Mouse (Mus musculus) spleen, adult 12 weeks (tissue): ENCODE results near the gene Ptprm.

Source experiments
- DNase-seq: peaks from one replicate; pipeline ENCODE4 v3.0.0; 2022; ENCODE audit warnings: low spot score

The Ptprm gene

DNA sequence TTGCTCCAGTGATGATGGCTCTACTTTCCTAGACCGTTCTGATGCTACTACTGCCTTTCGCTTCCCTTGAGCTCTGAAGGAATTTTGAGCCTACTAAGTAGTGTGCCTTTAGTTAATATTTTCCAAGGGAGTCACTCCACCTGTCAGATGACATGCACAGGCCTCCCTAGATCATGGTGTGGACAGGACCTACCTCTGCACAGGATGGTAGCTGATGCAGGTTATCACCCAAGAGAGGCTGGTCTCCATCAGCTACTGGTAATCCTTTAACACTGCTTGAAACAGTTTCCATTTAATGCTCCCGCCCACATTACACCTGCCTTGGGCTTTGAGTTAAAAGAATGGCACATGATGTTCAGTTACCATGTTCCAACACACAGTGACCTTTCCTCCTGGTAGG lies 688.5 kb downstream of the Ptprm start:
- DNase-seq: no peak

DNA sequence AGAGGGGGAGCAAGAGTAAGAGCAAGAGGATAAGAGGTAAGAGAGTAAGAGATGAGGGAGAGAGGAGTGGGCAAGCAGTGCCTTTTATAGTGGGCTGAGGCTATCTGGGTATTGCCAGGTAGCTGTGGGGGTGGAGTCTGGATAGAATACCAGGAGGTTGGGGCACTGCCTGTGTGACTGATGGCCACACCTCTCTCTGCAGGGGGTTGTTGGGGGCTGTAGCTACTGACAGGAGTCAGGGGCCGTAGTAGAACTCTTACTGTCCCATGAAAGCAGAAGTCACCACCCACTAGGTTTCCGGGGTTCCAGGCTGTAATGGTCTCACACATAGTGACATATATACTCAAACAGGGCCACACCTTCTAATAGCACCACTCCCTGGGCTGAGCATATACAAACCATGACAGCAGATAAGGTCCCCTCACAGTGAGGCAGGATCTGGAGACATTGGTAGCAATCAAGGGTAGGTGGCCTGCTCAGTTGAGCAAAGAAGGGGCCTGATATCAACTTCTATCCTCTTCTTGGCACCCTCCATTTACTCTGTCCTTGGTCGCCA lies 689.0 kb downstream of the Ptprm start:
- DNase-seq: no peak

- DNase-seq: no peak
Observed at GRCm38 (mm10) chr17:66664796-66665195, 689.5 kb downstream of the Ptprm start.

GRCm38 (mm10) chr17:66659242-66659641 lies 695.0 kb downstream of the Ptprm start:
- DNase-seq: no peak

- no peak for DNase-seq
Observed at GRCm38 (mm10) chr17:66637951-66638722, 716.1 kb downstream of the Ptprm start.

DNA sequence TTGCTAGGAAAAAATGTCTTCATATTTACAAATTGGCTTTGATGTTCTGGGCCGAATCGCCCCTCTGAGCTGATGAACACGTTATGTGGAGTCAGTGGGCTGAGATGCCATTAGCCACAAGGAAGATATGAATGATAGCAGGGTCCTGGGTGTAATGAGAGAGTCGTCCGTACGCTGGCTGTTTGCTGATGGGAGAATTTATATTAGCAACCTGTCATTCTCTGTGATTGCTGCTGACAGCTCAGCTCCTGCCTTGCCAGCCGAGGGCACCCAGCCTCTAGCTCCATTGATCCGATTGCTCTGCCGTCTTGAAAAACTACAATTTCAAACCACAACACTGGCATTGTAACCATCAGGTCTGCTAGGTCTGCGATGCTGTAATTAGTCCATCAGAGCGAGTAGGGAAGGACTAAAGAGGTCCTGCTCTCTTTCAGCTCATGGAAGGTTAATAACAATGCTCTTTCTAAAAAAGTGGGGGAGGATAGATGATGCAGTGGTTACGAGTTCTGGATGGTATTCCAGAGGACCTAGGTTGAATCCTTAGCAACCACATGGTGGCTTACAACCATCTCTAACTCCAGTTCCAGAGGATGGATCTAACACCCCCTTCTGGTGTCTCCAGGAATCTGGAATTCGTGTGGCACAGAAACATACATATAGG lies 734.1 kb downstream of the Ptprm start:
- DNase-seq: no peak

DNA sequence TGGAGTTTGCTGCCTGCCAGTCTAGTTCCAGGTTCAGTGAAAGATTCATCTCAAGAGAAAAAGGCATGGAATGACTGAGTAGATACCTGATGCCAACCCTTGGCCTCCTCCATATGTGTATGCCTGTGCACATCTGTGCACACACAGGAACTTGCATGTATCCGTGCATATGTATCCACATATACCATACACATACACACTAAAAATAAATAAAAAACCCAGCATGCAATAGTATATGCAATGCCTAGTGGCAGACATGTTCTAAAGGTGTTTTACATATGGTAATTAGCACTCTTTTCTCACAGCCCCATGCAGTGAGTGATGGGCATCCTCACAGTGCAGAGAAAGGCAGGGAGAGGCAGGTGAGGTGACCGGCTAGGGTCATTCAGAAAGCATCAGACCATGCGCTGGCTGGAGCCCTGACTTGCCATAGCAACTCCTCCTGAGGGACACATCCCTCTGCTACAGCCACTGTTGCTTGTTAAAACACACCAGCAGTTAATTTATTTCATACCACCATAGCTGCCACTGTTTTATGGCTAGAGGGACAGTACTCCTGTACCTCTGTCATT lies 734.9 kb downstream of the Ptprm start:
- no peak for DNase-seq
